Comparison of ENCODE assay signal across 8 mouse cellular contexts in the genomic region with DNA sequence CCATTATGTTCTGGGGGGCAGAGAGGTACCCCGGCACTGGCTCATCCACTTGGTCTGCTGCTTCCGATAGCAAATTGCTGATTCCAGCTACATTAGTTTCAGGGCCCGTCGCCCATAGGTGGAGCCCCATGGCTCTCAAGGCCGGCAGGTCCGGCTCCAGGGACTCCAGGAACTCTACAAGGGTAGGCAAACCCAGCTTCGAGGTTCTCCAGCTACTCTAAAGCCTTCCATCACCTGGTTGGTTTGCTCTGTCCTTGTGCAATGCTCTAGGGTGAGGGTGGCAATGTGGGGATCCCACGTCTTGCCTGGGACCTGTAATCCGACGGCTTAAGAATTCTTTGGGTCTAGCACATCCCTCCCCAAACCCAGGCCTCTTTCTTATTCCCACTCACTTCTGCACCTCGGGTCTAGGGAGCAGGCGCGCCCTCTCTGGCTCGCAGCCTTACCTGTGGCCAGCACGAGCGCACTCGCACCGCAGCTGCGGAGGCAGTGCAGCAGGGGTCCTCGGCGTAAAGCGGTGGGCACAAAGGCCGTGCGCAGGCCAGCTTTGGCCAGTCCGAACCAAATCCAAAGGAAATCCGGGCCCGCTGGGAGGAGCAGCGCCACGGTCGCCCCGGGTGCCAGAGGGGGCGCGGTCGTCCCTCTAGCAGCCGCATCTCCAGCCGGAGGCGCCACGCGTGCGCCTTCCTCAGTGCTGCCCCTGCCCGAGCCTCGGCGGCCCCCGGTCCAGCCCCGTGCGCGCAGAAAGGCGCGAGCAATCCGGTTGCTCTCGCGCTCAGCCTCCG. TPM values are rescaled to one million over a fixed set of nuclear protein-coding genes. Genes with fewer than 3 reads are reported as not detected.
DNase-seq lines count a peak whose midpoint lies in the region; TF ChIP-seq lines count a peak whose summit lies in the region.

No protein-coding gene starts in this region.

- H3K4me3 ChIP-seq in embryonic fibroblast, embryonic 13.5 days (ENCODE audit: insufficient read depth, low read length): peak overlapping the region; percentile 38
- H3K4me3 ChIP-seq in hindbrain, embryonic 10.5 days: peak overlapping the region; percentile 76
- H3K4me3 ChIP-seq in liver, adult 2 months (ENCODE audit: insufficient read depth, low read depth, low read length): peak overlapping the region; percentile 55
- peak overlapping the region; percentile 16 for H3K4me3 ChIP-seq in myocyte

- H3K4me2 ChIP-seq in myocyte (ENCODE audit: low read depth): peak overlapping the region; percentile 66

- H3K4me1 ChIP-seq in embryonic fibroblast, embryonic 13.5 days (ENCODE audit: control insufficient read depth, insufficient read depth, low read length): peaks cover 8% of the 10 kb centered on the region
- H3K4me1 ChIP-seq in hindbrain, embryonic 10.5 days (replicated peaks): peaks cover 60% of the 10 kb centered on the region
- peaks cover 2% of the 10 kb centered on the region; the same call in 1 of the 2 replicates for H3K4me1 ChIP-seq in liver, adult 2 months (ENCODE audit: control insufficient read depth, insufficient read depth, low read length)

- no peak overlapping the region; the same call in 1 of the 2 replicates for H3K27ac ChIP-seq in embryonic fibroblast, embryonic 13.5 days (ENCODE audit: insufficient read depth, low read length)
- peak overlapping the region; percentile 94 for H3K27ac ChIP-seq in hindbrain, embryonic 10.5 days
- H3K27ac ChIP-seq in liver, adult 2 months (replicated peaks; ENCODE audit: insufficient read depth, low read depth, low read length): no peak overlapping the region

- peak overlapping the region; percentile 11 for H3ac ChIP-seq in myocyte (ENCODE audit: control insufficient read depth, insufficient read length)

- TF ChIP-seq POLR2A in embryonic fibroblast, embryonic 13.5 days (IDR thresholded peaks at IDR 0.05; ENCODE audit: low read depth, low read length): peak; percentile 35; the same call in 1 of the 2 replicates
- no peak for TF ChIP-seq POLR2A in liver, adult 2 months (IDR thresholded peaks at IDR 0.05; ENCODE audit: extremely low read depth, insufficient read depth, low read length)
- peak; percentile 22 for TF ChIP-seq POLR2A in myocyte (IDR thresholded peaks at IDR 0.05; ENCODE audit: insufficient read length, low read depth)

- peak overlapping the region; percentile 49 for H3K9ac ChIP-seq in liver, adult 2 months (ENCODE audit: low read depth, low read length)

- WGBS in hindbrain, embryonic 10.5 days: 3% methylated on average over 53 of the region's 53 CpGs
- WGBS in liver, adult 2 months: 24% methylated on average over 53 of the region's 53 CpGs

- TF ChIP-seq CTCF in embryonic fibroblast, embryonic 13.5 days (IDR thresholded peaks at IDR 0.05; ENCODE audit: borderline replicate concordance, insufficient read depth, low read length): no peak
- TF ChIP-seq CTCF in liver, adult 2 months (IDR thresholded peaks at IDR 0.05; ENCODE audit: low read depth, low read length): no peak

- DNase-seq in kidney, adult 18-20 months: peak; percentile 57
- DNase-seq in kidney, adult 9 months: no peak
- peak; percentile 78 for DNase-seq in ZHBTc4 (ENCODE audit: low read depth, low spot score)
- peak; percentile 78 for DNase-seq in hindbrain, embryonic 10.5 days (ENCODE audit: low spot score)
- no peak for DNase-seq in liver, adult 2 months (ENCODE audit: extremely low read depth, low read depth, low spot score)
- DNase-seq in spleen, postnatal 14 days (ENCODE audit: low spot score in 2 of 2): no peak

- H3K36me3 ChIP-seq in hindbrain, embryonic 10.5 days: peaks cover 73% of the 10 kb centered on the region
- H3K36me3 ChIP-seq in liver, adult 2 months (ENCODE audit: control insufficient read depth, insufficient read depth, low read length): peaks cover 5% of the 10 kb centered on the region; the same call in 1 of the 2 replicates
- H3K36me3 ChIP-seq in myocyte (ENCODE audit: control insufficient read depth, insufficient read depth): peaks cover 4% of the 10 kb centered on the region

- H3K27me3 ChIP-seq in hindbrain, embryonic 10.5 days (ENCODE audit: insufficient read depth, poor library complexity, severe bottlenecking): peaks cover 8% of the 10 kb centered on the region
- H3K27me3 ChIP-seq in liver, adult 2 months (ENCODE audit: control insufficient read depth, insufficient read depth, low read length): no peaks in the 10 kb centered on the region; the same call in 1 of the 2 replicates
- H3K27me3 ChIP-seq in myocyte (ENCODE audit: control insufficient read depth, insufficient read depth, insufficient read length): no peaks in the 10 kb centered on the region

- no peaks in the 10 kb centered on the region for H3K9me3 ChIP-seq in hindbrain, embryonic 10.5 days

- H3K79me2 ChIP-seq in liver, adult 2 months (ENCODE audit: control insufficient read depth, insufficient read depth, low read length): no peaks in the 10 kb centered on the region
- no peaks in the 10 kb centered on the region for H3K79me2 ChIP-seq in myocyte (ENCODE audit: control insufficient read depth, insufficient read depth)

TF ChIP-seq in myocyte, 11 proteins besides CTCF, POLR2A, EP300 and RAD21:
- TF ChIP-seq TCF12 (IDR thresholded peaks at IDR 0.05; ENCODE audit: insufficient read depth, poor library complexity, severe bottlenecking) (no peak), POLR2AphosphoS2 (IDR thresholded peaks at IDR 0.05; ENCODE audit: insufficient read length, low read depth) (no peak), MYOD1 (IDR thresholded peaks at IDR 0.05; ENCODE audit: control insufficient read depth in 1 of 3, insufficient read length in 2 of 3, low read depth in 2 of 3) (no peak), MAX (IDR thresholded peaks at IDR 0.05; ENCODE audit: low read depth) (no peak)

RNA-seq across cellular contexts. Expression of gene Slc27a3, which starts 0.8 kb away (rescaled TPM):
- 9.0 and 20.0 TPM in 2 replicates for polyA plus RNA-seq in embryonic fibroblast, embryonic 13.5 days (2011; ENCODE audit: insufficient read length, low read depth, missing spikeins)
- 28.5 and 29.1 TPM in 2 replicates for polyA plus RNA-seq in hindbrain, embryonic 10.5 days (2016; fragmentation: Nextera tagmentation; extraction: Ambion mirVana)
- 0.37 and 1.1 TPM in 2 replicates for total RNA-seq in liver, adult 2 months (2014; rRNA removed)
- polyA plus RNA-seq in liver, adult 2 months (2012; rRNA removed): 1.00 and 2.3 TPM in 2 replicates
- polyA plus RNA-seq in myocyte (2012; fragmentation: generic; extraction: Trizol): 3.4 TPM

RNA-seq across cellular contexts. Expression of gene Ints3, which starts 44.5 kb away (rescaled TPM):
- polyA plus RNA-seq in embryonic fibroblast, embryonic 13.5 days (2011; ENCODE audit: insufficient read length, low read depth, missing spikeins): 39.5 and 40.0 TPM in 2 replicates
- 37.6 and 39.7 TPM in 2 replicates for polyA plus RNA-seq in hindbrain, embryonic 10.5 days (2016; fragmentation: Nextera tagmentation; extraction: Ambion mirVana)
- total RNA-seq in liver, adult 2 months (2014; rRNA removed): 8.9 and 11.3 TPM in 2 replicates
- 11.4 and 12.4 TPM in 2 replicates for polyA plus RNA-seq in liver, adult 2 months (2012; rRNA removed)
- polyA plus RNA-seq in myocyte (2012; fragmentation: generic; extraction: Trizol): 24.2 TPM

Comparison
In these comparisons a context has a peak if more than half of its experiments do, and no peak if none do; other contexts are left out.
1. DNase-seq: peak in kidney, adult 18-20 months (single experiment), ZHBTc4 (single experiment) and hindbrain, embryonic 10.5 days (single experiment); none in kidney, adult 9 months (single experiment), liver, adult 2 months (single experiment) and spleen, postnatal 14 days (0 of 2).
2. H3K4me3 ChIP-seq: peak in every context shown above with its lines; median percentile 76 in hindbrain, embryonic 10.5 days; 55 in liver, adult 2 months; 38 in embryonic fibroblast, embryonic 13.5 days; 16 in myocyte.